Mouse (Mus musculus): Measurements from ENCODE around the gene Sec23ip.

DNA sequence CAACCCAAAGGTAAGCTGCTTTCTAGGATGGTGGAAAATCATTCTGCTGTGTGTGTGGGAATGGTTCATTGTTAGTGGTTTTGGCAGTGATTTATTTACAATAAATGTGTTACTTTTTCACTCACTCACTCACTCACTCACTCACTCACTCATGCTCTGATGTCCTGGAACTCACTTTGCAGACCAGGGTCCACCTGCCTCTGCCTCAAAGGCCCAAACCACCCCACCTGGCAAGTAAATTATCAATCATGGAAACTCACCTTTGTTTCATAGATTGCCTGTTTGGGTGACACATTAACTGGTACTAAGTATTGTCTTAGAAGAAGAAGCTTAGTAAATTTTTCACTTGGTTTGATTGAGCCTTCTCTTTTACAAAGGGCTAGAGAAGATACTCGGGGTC is 10.7 kb downstream of the Sec23ip start:
- TF ChIP-seq CTCF (IDR thresholded peaks at IDR 0.05; ENCODE audit: low read depth) (no peak), EP300 (IDR thresholded peaks at IDR 0.05; ENCODE audit: low read depth) (no peak)
